Mouse (Mus musculus): Measurements from ENCODE around the gene Rad54l. TPM values are rescaled to one million over a fixed set of nuclear protein-coding genes. Genes with fewer than 3 reads are reported as not detected.

Gene Rad54l
- total and polyA plus RNA-seq, 3 experiments: 3.4 to 56.1 (median 47.0) TPM

DNA sequence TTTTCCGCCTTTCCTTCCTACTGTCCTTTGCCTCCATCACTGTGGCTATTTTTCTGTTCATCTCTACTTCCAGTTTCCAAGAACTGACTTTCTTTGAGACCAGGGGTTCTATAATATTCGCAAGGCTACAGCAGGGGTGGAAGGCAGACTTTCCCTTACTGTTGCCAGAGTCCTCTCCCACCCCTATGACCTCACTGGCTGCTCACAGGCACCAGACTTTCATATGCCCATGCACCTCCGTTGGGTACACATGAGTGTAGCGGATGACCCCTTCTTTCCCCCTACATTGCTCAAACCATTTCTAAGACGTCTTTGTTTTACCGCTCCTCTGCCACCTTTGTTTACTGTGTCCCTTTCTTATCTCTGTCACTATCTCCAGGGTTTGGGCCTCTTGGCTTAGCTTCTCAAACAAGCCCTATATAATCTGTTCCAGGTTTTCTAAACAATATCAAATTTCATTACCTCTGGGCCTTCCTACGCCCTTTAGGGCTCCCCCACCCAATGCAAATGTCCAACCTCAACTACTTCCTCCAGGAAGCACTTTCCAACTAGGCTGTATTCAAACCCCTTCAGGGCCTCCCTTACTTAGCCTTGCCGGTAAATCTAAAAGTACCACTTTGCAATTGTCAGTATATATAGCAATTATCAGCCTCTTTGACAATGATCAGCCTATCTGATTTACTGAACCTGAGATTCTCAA, 42.4 kb upstream of the Rad54l start:
- Histone ChIP-seq H3K9me3 (replicated peaks) (no peaks in the 10 kb centered on the region), H3K4me3 (ENCODE audit: low read depth, low read length) (no peak overlapping the region), H3K36me3 (replicated peaks) (peaks cover 8% of the 10 kb centered on the region), H3K27me3 (ENCODE audit: insufficient read depth, low read length) (peaks cover 9% of the 10 kb centered on the region), H3K4me1 (ENCODE audit: insufficient read depth, low read depth, low read length) (peaks cover 34% of the 10 kb centered on the region)
- TF ChIP-seq GATA1 (IDR thresholded peaks at IDR 0.05; ENCODE audit: borderline replicate concordance, low read length) (no peak), GATA2 (IDR thresholded peaks at IDR 0.05; ENCODE audit: borderline replicate concordance, low read depth, low read length) (no peak), CTCF (IDR thresholded peaks at IDR 0.05; ENCODE audit: low read depth, low read length) (no peak), POLR2AphosphoS5 (IDR thresholded peaks at IDR 0.05; ENCODE audit: insufficient replicate concordance, low read depth, low read length) (no peak), TAL1 (conservative IDR thresholded peaks at IDR 0.05; ENCODE audit: low read depth, low read length) (no peak)
- DNase-seq (ENCODE audit: low spot score): no peak
- no peak for ATAC-seq (ENCODE audit: extremely low read depth, insufficient number of reproducible peaks, low FRiP score, poor library complexity, severe bottlenecking)

DNA sequence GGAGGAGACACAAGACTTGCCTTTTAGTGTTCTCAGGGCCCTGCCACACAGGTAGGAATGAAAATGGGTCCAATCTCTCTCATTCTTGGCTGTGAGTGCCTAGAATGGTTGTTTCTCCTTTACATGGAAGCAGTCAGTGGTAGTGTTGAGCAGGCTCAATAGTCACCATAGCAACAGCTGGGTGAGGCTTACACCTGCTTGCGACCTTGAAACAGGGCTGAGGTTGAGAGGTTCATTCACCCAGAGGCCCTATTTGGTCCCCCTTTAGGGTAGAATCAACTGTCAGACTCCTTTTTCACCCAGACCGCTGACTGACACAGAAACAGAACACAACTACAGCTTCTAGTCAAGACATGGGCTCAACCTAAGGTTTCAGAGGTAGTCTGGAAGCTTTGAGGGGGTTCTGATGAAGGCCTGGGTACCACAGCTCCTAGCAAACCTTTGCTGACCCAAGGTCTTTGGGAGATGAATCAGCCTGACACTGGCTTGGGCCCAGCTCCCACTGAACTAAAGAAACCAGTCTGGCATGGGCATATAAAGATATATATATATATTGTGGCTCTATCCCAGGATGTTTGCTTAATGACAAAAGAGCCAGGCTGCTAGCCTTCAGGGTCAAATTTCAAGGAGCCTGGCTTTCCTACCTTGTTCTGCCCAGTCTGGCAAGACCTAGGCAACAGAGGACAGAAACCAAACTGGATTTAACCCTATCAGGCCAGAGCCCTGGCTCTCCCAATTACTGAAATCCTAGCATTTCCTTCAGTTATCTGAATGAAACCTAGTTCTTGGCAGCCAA, 41.5 kb upstream of the Rad54l start:
- Histone ChIP-seq H3K27me3 (ENCODE audit: insufficient read depth, low read length) (peaks cover 9% of the 10 kb centered on the region), H3K4me3 (ENCODE audit: low read depth, low read length) (no peak overlapping the region), H3K4me1 (ENCODE audit: insufficient read depth, low read depth, low read length) (peaks cover 27% of the 10 kb centered on the region), H3K9me3 (replicated peaks) (no peaks in the 10 kb centered on the region), H3K36me3 (replicated peaks) (peaks cover 16% of the 10 kb centered on the region)
- TF ChIP-seq GATA1 (IDR thresholded peaks at IDR 0.05; ENCODE audit: borderline replicate concordance, low read length) (no peak), CTCF (IDR thresholded peaks at IDR 0.05; ENCODE audit: low read depth, low read length) (no peak), TAL1 (conservative IDR thresholded peaks at IDR 0.05; ENCODE audit: low read depth, low read length) (no peak), POLR2AphosphoS5 (IDR thresholded peaks at IDR 0.05; ENCODE audit: insufficient replicate concordance, low read depth, low read length) (no peak), GATA2 (IDR thresholded peaks at IDR 0.05; ENCODE audit: borderline replicate concordance, low read depth, low read length) (no peak)
- ATAC-seq (ENCODE audit: extremely low read depth, insufficient number of reproducible peaks, low FRiP score, poor library complexity, severe bottlenecking): no peak
- DNase-seq (ENCODE audit: low spot score): no peak

- Histone ChIP-seq H3K27me3 (ENCODE audit: insufficient read depth, low read length) (peaks cover 6% of the 10 kb centered on the region), H3K4me1 (ENCODE audit: insufficient read depth, low read depth, low read length) (peaks cover 19% of the 10 kb centered on the region), H3K9me3 (replicated peaks) (no peaks in the 10 kb centered on the region), H3K4me3 (ENCODE audit: low read depth, low read length) (no peak overlapping the region), H3K36me3 (replicated peaks) (peaks cover 42% of the 10 kb centered on the region)
- ATAC-seq (ENCODE audit: extremely low read depth, insufficient number of reproducible peaks, low FRiP score, poor library complexity, severe bottlenecking) (no peak), DNase-seq (ENCODE audit: low spot score) (no peak)
- TF ChIP-seq TAL1 (conservative IDR thresholded peaks at IDR 0.05; ENCODE audit: low read depth, low read length) (no peak), GATA2 (IDR thresholded peaks at IDR 0.05; ENCODE audit: borderline replicate concordance, low read depth, low read length) (no peak), GATA1 (IDR thresholded peaks at IDR 0.05; ENCODE audit: borderline replicate concordance, low read length) (no peak), CTCF (IDR thresholded peaks at IDR 0.05; ENCODE audit: low read depth, low read length) (no peak), POLR2AphosphoS5 (IDR thresholded peaks at IDR 0.05; ENCODE audit: insufficient replicate concordance, low read depth, low read length) (no peak)
These were observed 38.7 kb upstream of the Rad54l start for GRCm38 (mm10) chr4:116162142-116162541.

GRCm38 (mm10) chr4:116160769-116161168, 37.3 kb upstream of the Rad54l start:
- DNase-seq (ENCODE audit: low spot score) (no peak), ATAC-seq (ENCODE audit: extremely low read depth, insufficient number of reproducible peaks, low FRiP score, poor library complexity, severe bottlenecking) (no peak)
- Histone ChIP-seq H3K4me3 (ENCODE audit: low read depth, low read length) (no peak overlapping the region), H3K9me3 (replicated peaks) (no peaks in the 10 kb centered on the region), H3K4me1 (ENCODE audit: insufficient read depth, low read depth, low read length) (peaks cover 12% of the 10 kb centered on the region), H3K27me3 (ENCODE audit: insufficient read depth, low read length) (peaks cover 6% of the 10 kb centered on the region), H3K36me3 (replicated peaks) (peaks cover 55% of the 10 kb centered on the region)
- no peak for TF ChIP-seq GATA1 (IDR thresholded peaks at IDR 0.05; ENCODE audit: borderline replicate concordance, low read length)
- no peak for TF ChIP-seq POLR2AphosphoS5 (IDR thresholded peaks at IDR 0.05; ENCODE audit: insufficient replicate concordance, low read depth, low read length)
- TF ChIP-seq CTCF (IDR thresholded peaks at IDR 0.05; ENCODE audit: low read depth, low read length): no peak
- TF ChIP-seq TAL1 (conservative IDR thresholded peaks at IDR 0.05; ENCODE audit: low read depth, low read length): no peak
- no peak for TF ChIP-seq GATA2 (IDR thresholded peaks at IDR 0.05; ENCODE audit: borderline replicate concordance, low read depth, low read length)

GRCm38 (mm10) chr4:116159912-116160311, 36.4 kb upstream of the Rad54l start:
- peaks cover 8% of the 10 kb centered on the region for H3K4me1 ChIP-seq (ENCODE audit: insufficient read depth, low read depth, low read length)
- H3K36me3 ChIP-seq (replicated peaks): peaks cover 63% of the 10 kb centered on the region
- no peak for DNase-seq (ENCODE audit: low spot score)
- no peak overlapping the region for H3K4me3 ChIP-seq (ENCODE audit: low read depth, low read length)
- TF ChIP-seq GATA2 (IDR thresholded peaks at IDR 0.05; ENCODE audit: borderline replicate concordance, low read depth, low read length): no peak
- 0 out of 2 replicates have a peak, but pooled peaks have one; percentile 31 for TF ChIP-seq CTCF (IDR thresholded peaks at IDR 0.05; ENCODE audit: low read depth, low read length)
- peaks cover 6% of the 10 kb centered on the region; the same call in 1 of the 2 replicates for H3K27me3 ChIP-seq (ENCODE audit: insufficient read depth, low read length)
- peak; percentile 28; the same call in 1 of the 2 replicates for ATAC-seq (ENCODE audit: extremely low read depth, insufficient number of reproducible peaks, low FRiP score, poor library complexity, severe bottlenecking)
- no peaks in the 10 kb centered on the region for H3K9me3 ChIP-seq (replicated peaks)

GRCm38 (mm10) chr4:116157882-116158281, 34.4 kb upstream of the Rad54l start:
- peaks cover 84% of the 10 kb centered on the region for H3K36me3 ChIP-seq (replicated peaks)
- H3K4me3 ChIP-seq (ENCODE audit: low read depth, low read length): no peak overlapping the region
- no peaks in the 10 kb centered on the region for H3K27me3 ChIP-seq (ENCODE audit: insufficient read depth, low read length)
- DNase-seq (ENCODE audit: low spot score) (no peak), ATAC-seq (ENCODE audit: extremely low read depth, insufficient number of reproducible peaks, low FRiP score, poor library complexity, severe bottlenecking) (no peak)
- peaks cover 7% of the 10 kb centered on the region for H3K4me1 ChIP-seq (ENCODE audit: insufficient read depth, low read depth, low read length)
- no peaks in the 10 kb centered on the region for H3K9me3 ChIP-seq (replicated peaks)
- TF ChIP-seq CTCF (IDR thresholded peaks at IDR 0.05; ENCODE audit: low read depth, low read length): no peak
- TF ChIP-seq POLR2AphosphoS5 (IDR thresholded peaks at IDR 0.05; ENCODE audit: insufficient replicate concordance, low read depth, low read length): no peak
- TF ChIP-seq GATA1 (IDR thresholded peaks at IDR 0.05; ENCODE audit: borderline replicate concordance, low read length): no peak
- TF ChIP-seq TAL1 (conservative IDR thresholded peaks at IDR 0.05; ENCODE audit: low read depth, low read length): no peak
- TF ChIP-seq GATA2 (IDR thresholded peaks at IDR 0.05; ENCODE audit: borderline replicate concordance, low read depth, low read length): no peak

All from G1E (cell line).